Mouse (Mus musculus) lung, postnatal 25 days (tissue): Measurements from ENCODE around the gene Svs6.
"Not testable (repeated sequence)": the region's sequence is repeated elsewhere in the genome, so short reads cannot be mapped to it uniquely, and the experiment has no call there.

ENCODE experiments used
- DNase-seq: peaks from one replicate; pipeline ENCODE4 v3.0.0; 2022; ENCODE audit warnings: low spot score

The Svs6 gene

DNA sequence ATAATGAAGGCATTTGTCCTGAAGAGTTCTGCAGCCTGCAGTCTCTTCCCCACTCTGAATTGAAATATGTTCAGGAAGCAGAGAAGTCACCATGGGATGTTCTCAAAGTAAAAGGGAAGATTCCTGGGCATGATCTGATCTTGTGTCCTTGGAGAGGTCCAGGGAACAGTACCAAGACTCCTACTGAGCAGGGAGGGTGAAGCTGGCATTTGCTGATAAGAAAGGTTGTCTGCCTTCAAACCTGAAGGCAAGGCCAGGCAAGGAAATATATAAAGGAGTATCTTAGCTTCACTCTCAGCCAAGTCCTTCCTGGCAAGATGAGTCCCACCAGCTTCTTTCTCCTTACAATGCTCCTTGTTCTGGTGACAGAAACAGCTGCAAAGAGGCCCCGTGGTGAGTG, at the start of gene Svs6:
TSS of gene Svs6 (plus strand) at position 301 of the 400 bp plus-strand sequence.
- DNase-seq, result not testable (repeated sequence)

DNA sequence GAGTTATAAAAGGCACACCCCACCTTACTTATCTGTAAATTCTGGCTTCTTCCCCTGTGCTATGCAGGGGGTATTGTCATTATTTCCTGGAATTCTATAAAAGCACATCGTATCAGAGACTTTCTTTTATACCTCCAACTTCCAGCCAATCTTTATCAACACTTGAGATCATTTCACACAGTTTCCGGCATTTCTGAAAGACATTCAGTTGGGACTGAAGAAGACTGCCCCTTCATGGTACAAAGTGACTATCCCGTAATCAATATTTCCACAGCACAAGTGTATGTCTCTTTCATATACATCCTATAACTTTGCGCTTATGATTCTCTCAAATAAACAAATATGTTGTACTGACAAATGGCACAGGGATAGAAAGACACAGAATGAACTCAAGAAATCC, 38.2 kb upstream of the Svs6 start, which contains the start of gene Svs4:
TSS of gene Svs4 (minus strand) at position 101 of the 400 bp plus-strand sequence.
- no peak for DNase-seq

DNA sequence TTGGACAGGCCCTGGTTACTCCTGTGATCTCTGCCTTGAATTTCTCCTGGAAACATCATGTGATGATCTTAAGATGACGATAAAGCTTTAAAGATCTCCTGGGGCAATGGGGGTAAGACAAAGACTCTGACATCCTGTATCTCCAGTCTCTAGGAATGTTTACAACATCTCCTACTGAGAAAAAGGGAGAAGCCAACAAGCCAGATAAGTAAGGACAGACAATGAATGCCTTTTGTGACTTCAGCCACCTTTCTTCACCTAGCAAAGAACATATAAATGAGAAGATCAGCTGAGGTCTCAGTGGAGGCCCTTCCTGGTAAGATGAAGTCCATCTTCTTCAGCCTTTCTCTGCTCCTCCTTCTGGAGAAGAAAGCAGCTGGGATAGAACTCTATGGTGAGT, 27.6 kb upstream of the Svs6 start, which contains the start of gene Svs3a:
TSS of gene Svs3a (plus strand) at position 301 of the 400 bp plus-strand sequence.
- not testable (repeated sequence) for DNase-seq

DNA sequence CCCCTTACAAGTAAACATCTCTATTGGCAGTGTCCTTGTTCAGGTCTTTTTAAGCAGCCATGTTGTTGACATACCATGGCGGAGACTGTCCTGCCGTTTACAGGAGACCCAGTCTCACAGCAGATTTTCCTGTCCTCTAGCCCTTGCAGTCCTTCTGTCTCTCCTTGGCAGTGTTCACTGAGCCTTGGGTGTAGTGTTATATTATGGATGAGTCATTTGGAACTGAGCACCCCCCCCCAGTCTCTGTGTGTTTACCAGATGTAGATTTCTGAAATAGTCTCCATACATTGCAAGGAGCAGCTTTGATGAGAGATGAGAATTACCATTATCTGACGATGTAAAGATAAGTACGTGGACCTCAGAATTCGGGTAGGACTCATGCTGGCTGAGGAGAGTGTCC, 4.0 kb upstream of the Svs6 start:
- no peak for DNase-seq

- DNase-seq, result not testable (repeated sequence)
Observed at GRCm38 (mm10) chr2:164315460-164315859, 1.1 kb upstream of the Svs6 start.

- no peak for DNase-seq
Observed at GRCm38 (mm10) chr2:164320983-164321382, 4.4 kb downstream of the Svs6 start.

DNA sequence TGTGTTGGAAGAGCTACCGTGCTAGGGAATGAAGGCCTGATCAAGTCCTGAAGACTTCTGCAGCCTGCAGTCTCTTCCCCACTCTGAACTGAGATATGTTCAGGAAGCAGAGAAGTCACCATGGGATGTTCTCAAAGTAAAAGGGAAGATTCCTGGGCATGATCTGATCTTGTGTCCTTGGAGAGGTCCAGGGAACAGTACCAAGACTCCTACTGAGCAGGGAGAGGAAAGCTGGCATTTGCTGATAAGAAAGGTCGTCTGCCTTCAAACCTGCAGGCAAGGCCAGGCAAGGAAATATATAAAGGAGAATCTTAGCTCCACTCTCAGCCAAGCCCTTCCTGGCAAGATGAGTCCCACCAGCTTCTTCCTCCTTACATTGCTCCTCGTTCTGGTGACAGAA, 15.9 kb downstream of the Svs6 start, which contains the start of gene Svs5:
TSS of gene Svs5 (plus strand) at position 301 of the 400 bp plus-strand sequence.
- DNase-seq, result not testable (repeated sequence)

- not testable (repeated sequence) for DNase-seq
Observed at GRCm38 (mm10) chr2:164343732-164344131, 27.2 kb downstream of the Svs6 start.

- not testable (repeated sequence) for DNase-seq
Observed at GRCm38 (mm10) chr2:164347697-164348096, 31.1 kb downstream of the Svs6 start.

DNA sequence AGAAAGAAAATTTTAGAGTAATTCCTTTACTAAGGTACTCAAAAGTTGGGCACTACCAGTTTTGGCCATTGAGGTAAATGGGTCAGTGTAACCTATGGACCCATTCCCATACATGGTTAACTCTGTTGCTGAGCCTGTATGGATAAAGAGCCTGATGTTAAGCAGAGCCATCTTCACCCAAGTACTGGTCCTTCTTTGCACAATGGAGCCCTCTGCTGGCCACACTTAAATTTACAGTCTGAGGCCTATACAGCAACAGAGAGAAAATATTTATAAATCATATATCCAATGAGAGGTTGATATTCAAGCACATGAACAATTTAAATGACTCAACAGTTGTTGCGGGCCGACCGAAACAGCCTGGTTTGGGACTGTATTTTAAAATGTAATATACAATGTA, 32.4 kb downstream of the Svs6 start:
- no peak for DNase-seq

DNA sequence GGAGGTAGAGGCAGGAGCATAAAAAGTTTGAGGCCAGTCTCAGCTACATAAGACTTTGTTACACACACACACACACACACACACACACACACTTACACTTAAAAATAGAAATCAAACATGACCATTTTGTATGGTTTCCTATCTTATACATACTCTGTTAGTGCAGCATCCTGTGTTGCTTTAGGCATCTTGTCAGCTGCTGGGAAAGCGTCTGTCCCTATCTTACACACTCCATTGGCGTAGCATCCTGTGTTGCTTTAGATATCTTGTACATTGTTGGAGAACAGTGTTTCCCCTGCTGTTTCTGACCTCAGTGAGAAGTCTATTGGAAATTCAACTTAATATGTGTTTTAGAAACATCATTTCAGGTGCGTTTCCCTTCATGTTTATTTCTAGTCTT, 36.1 kb downstream of the Svs6 start:
- no peak for DNase-seq

- DNase-seq, result no peak
Observed at GRCm38 (mm10) chr2:164353356-164353755, 36.8 kb downstream of the Svs6 start.

- DNase-seq, result peak; percentile 60
Observed at GRCm38 (mm10) chr2:164356177-164356967, 39.8 kb downstream of the Svs6 start.

- no peak for DNase-seq
Observed at GRCm38 (mm10) chr2:164358373-164358772, 41.8 kb downstream of the Svs6 start.

GRCm38 (mm10) chr2:164359031-164359430, 42.5 kb downstream of the Svs6 start:
- no peak for DNase-seq

- DNase-seq, result no peak
Observed at GRCm38 (mm10) chr2:164359668-164360067, 43.1 kb downstream of the Svs6 start.

DNA sequence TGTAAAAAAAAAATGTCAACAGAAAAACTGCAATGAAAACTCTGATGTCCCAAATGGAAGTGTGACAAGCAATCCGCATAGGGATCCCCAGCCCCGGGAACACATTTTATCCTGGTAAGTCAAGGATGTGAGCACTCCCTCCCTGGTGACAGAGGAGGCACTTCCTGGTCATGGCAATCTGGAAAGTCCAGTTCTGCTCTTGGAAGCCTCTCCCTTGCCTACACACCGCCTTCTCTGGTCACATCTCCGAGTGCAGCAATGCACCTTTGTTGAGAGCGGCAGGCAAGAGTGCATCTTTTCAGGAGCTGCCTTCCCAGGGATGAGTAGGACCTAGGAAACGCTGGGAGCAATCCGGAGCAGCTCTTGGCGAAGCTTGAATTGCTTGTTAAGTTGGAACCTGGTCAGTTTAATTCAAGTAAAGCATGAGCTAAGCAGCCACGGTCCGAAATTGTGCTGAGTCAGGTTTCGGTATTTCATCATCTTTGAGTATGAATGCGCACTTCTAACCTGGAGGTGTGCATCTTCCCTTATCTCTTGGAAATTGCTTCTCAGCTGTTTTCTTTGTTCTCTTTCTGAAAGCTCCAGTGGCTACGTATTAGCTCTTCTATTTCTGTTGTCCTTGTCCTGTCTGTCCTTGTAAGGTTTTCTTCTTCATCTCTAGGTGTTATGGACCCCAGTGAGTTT, 44.6 kb downstream of the Svs6 start:
- DNase-seq, result peak; percentile 21

- DNase-seq, result no peak
Observed at GRCm38 (mm10) chr2:164366947-164367346, 50.4 kb downstream of the Svs6 start.
